Mouse (Mus musculus) brain, embryonic 14.5 days (tissue): ENCODE measurements around the gene Prdm16.

Source experiments
- CTCF ChIP-seq: fragments of 200-500 bp; IDR thresholded peaks from 2 replicates; pipeline ENCODE4 v1.5.1; 2012; ENCODE audit warnings: inconsistent platforms, mild to moderate bottlenecking, moderate library complexity, borderline replicate concordance; ENCODE audit not compliant: insufficient read depth, insufficient read length; ENCODE audit errors: extremely low read depth
- POLR2A ChIP-seq: fragments of 200-500 bp; IDR thresholded peaks from 2 replicates; pipeline ENCODE4 v1.6.1; 2012; ENCODE audit warnings: mild to moderate bottlenecking, inconsistent platforms, borderline replicate concordance; ENCODE audit not compliant: poor library complexity, insufficient read depth, insufficient read length, severe bottlenecking; ENCODE audit errors: extremely low read depth

GRCm38 (mm10) chr4:154568798-154569197, 67.9 kb downstream of the Prdm16 start:
- TF ChIP-seq POLR2A (no peak), CTCF (no peak)
